Mouse (Mus musculus): Measurements from ENCODE around the gene Kirrel3. TPM values are rescaled to one million over a fixed set of nuclear protein-coding genes. Genes with fewer than 3 reads are reported as not detected.

Kirrel3 gene
- polyA plus RNA-seq, 1 experiment from 2014 or later = 6.9 TPM

GRCm38 (mm10) chr9:34851136-34851535 is 365.4 kb downstream of the Kirrel3 start:
- Histone ChIP-seq H3K4me3 (ENCODE audit: low read depth, low read length) (no peak overlapping the region), H3K9ac (ENCODE audit: low read depth, low read length) (no peak overlapping the region), H3K9me3 (ENCODE audit: control insufficient read depth, low read length) (no peaks in the 10 kb centered on the region), H3K27ac (replicated peaks; ENCODE audit: low read depth, low read length) (no peak overlapping the region), H3K4me2 (ENCODE audit: low read depth, low read length) (no peak overlapping the region), H3K4me1 (ENCODE audit: control insufficient read depth, insufficient read depth, low read length) (no peaks in the 10 kb centered on the region), H3K36me3 (ENCODE audit: control insufficient read depth, insufficient read depth, low read length) (no peaks in the 10 kb centered on the region), H3K27me3 (replicated peaks; ENCODE audit: control insufficient read depth, insufficient read depth, low read length) (no peaks in the 10 kb centered on the region)
- 65% methylated on average over 4 of the region's 4 CpGs for WGBS
- DNase-seq (ENCODE audit: low spot score) = no peak
- ATAC-seq (ENCODE audit: low read depth) = no peak

GRCm38 (mm10) chr9:34857575-34857974 is 371.9 kb downstream of the Kirrel3 start:
- Histone ChIP-seq H3K36me3 (ENCODE audit: control insufficient read depth, insufficient read depth, low read length) (no peaks in the 10 kb centered on the region), H3K4me3 (ENCODE audit: low read depth, low read length) (no peak overlapping the region), H3K9ac (ENCODE audit: low read depth, low read length) (no peak overlapping the region), H3K27ac (replicated peaks; ENCODE audit: low read depth, low read length) (no peak overlapping the region), H3K27me3 (replicated peaks; ENCODE audit: control insufficient read depth, insufficient read depth, low read length) (no peaks in the 10 kb centered on the region), H3K9me3 (ENCODE audit: control insufficient read depth, low read length) (no peaks in the 10 kb centered on the region), H3K4me2 (ENCODE audit: low read depth, low read length) (no peak overlapping the region), H3K4me1 (ENCODE audit: control insufficient read depth, insufficient read depth, low read length) (no peaks in the 10 kb centered on the region)
- WGBS = 52% methylated on average over 9 of the region's 9 CpGs
- DNase-seq (ENCODE audit: low spot score) (no peak), ATAC-seq (ENCODE audit: low read depth) (no peak)

GRCm38 (mm10) chr9:34858071-34858470 is 372.4 kb downstream of the Kirrel3 start:
- ATAC-seq (ENCODE audit: low read depth) (no peak), DNase-seq (ENCODE audit: low spot score) (no peak)
- Histone ChIP-seq H3K4me3 (ENCODE audit: low read depth, low read length) (no peak overlapping the region), H3K4me1 (ENCODE audit: control insufficient read depth, insufficient read depth, low read length) (no peaks in the 10 kb centered on the region), H3K27ac (replicated peaks; ENCODE audit: low read depth, low read length) (no peak overlapping the region), H3K9ac (ENCODE audit: low read depth, low read length) (no peak overlapping the region), H3K36me3 (ENCODE audit: control insufficient read depth, insufficient read depth, low read length) (no peaks in the 10 kb centered on the region), H3K4me2 (ENCODE audit: low read depth, low read length) (no peak overlapping the region), H3K27me3 (replicated peaks; ENCODE audit: control insufficient read depth, insufficient read depth, low read length) (no peaks in the 10 kb centered on the region), H3K9me3 (ENCODE audit: control insufficient read depth, low read length) (no peaks in the 10 kb centered on the region)
- 85% methylated on average over 10 of the region's 10 CpGs for WGBS

- Histone ChIP-seq H3K9me3 (ENCODE audit: control insufficient read depth, low read length) (no peaks in the 10 kb centered on the region), H3K27me3 (replicated peaks; ENCODE audit: control insufficient read depth, insufficient read depth, low read length) (no peaks in the 10 kb centered on the region), H3K4me1 (ENCODE audit: control insufficient read depth, insufficient read depth, low read length) (no peaks in the 10 kb centered on the region), H3K27ac (replicated peaks; ENCODE audit: low read depth, low read length) (no peak overlapping the region), H3K4me2 (ENCODE audit: low read depth, low read length) (no peak overlapping the region), H3K4me3 (ENCODE audit: low read depth, low read length) (no peak overlapping the region), H3K9ac (ENCODE audit: low read depth, low read length) (no peak overlapping the region), H3K36me3 (ENCODE audit: control insufficient read depth, insufficient read depth, low read length) (no peaks in the 10 kb centered on the region)
- DNase-seq (ENCODE audit: low spot score) = no peak
- ATAC-seq (ENCODE audit: low read depth) = no peak
- WGBS = 23% methylated on average over 4 of the region's 4 CpGs
These were observed 375.2 kb downstream of the Kirrel3 start for GRCm38 (mm10) chr9:34860934-34861333.

- Histone ChIP-seq H3K4me1 (ENCODE audit: control insufficient read depth, insufficient read depth, low read length) (no peaks in the 10 kb centered on the region), H3K4me3 (ENCODE audit: low read depth, low read length) (no peak overlapping the region), H3K27me3 (replicated peaks; ENCODE audit: control insufficient read depth, insufficient read depth, low read length) (no peaks in the 10 kb centered on the region), H3K27ac (replicated peaks; ENCODE audit: low read depth, low read length) (no peak overlapping the region), H3K4me2 (ENCODE audit: low read depth, low read length) (no peak overlapping the region), H3K9me3 (ENCODE audit: control insufficient read depth, low read length) (no peaks in the 10 kb centered on the region), H3K36me3 (ENCODE audit: control insufficient read depth, insufficient read depth, low read length) (no peaks in the 10 kb centered on the region), H3K9ac (ENCODE audit: low read depth, low read length) (no peak overlapping the region)
- ATAC-seq (ENCODE audit: low read depth) (peak; percentile 67; the same call in 1 of the 2 replicates), DNase-seq (ENCODE audit: low spot score) (peak; percentile 40)
- 54% methylated on average over 2 of the region's 2 CpGs for WGBS
These were observed 376.1 kb downstream of the Kirrel3 start for GRCm38 (mm10) chr9:34861775-34862174.

GRCm38 (mm10) chr9:34865606-34866005 is 379.9 kb downstream of the Kirrel3 start:
- Histone ChIP-seq H3K4me1 (ENCODE audit: control insufficient read depth, insufficient read depth, low read length) (no peaks in the 10 kb centered on the region), H3K27ac (replicated peaks; ENCODE audit: low read depth, low read length) (no peak overlapping the region), H3K4me2 (ENCODE audit: low read depth, low read length) (no peak overlapping the region), H3K9me3 (ENCODE audit: control insufficient read depth, low read length) (no peaks in the 10 kb centered on the region), H3K36me3 (ENCODE audit: control insufficient read depth, insufficient read depth, low read length) (no peaks in the 10 kb centered on the region), H3K9ac (ENCODE audit: low read depth, low read length) (no peak overlapping the region), H3K4me3 (ENCODE audit: low read depth, low read length) (no peak overlapping the region), H3K27me3 (replicated peaks; ENCODE audit: control insufficient read depth, insufficient read depth, low read length) (no peaks in the 10 kb centered on the region)
- WGBS = 80% methylated on average over 6 of the region's 6 CpGs
- DNase-seq (ENCODE audit: low spot score) (no peak), ATAC-seq (ENCODE audit: low read depth) (no peak)

- 59% methylated on average over 15 of the region's 15 CpGs for WGBS
- Histone ChIP-seq H3K4me1 (ENCODE audit: control insufficient read depth, insufficient read depth, low read length) (no peaks in the 10 kb centered on the region), H3K9me3 (ENCODE audit: control insufficient read depth, low read length) (no peaks in the 10 kb centered on the region), H3K36me3 (ENCODE audit: control insufficient read depth, insufficient read depth, low read length) (no peaks in the 10 kb centered on the region), H3K27ac (replicated peaks; ENCODE audit: low read depth, low read length) (no peak overlapping the region), H3K9ac (ENCODE audit: low read depth, low read length) (no peak overlapping the region), H3K4me2 (ENCODE audit: low read depth, low read length) (no peak overlapping the region), H3K4me3 (ENCODE audit: low read depth, low read length) (no peak overlapping the region), H3K27me3 (replicated peaks; ENCODE audit: control insufficient read depth, insufficient read depth, low read length) (no peaks in the 10 kb centered on the region)
- DNase-seq (ENCODE audit: low spot score) (peak; percentile 27), ATAC-seq (ENCODE audit: low read depth) (peak; percentile 33; the same call in 1 of the 2 replicates)
These were observed 385.7 kb downstream of the Kirrel3 start for GRCm38 (mm10) chr9:34871316-34871966.

- H3K27me3 ChIP-seq (replicated peaks; ENCODE audit: control insufficient read depth, insufficient read depth, low read length) = no peaks in the 10 kb centered on the region
- no peaks in the 10 kb centered on the region for H3K4me1 ChIP-seq (ENCODE audit: control insufficient read depth, insufficient read depth, low read length)
- DNase-seq (ENCODE audit: low spot score) (no peak), ATAC-seq (ENCODE audit: low read depth) (no peak)
- no peak overlapping the region for H3K4me3 ChIP-seq (ENCODE audit: low read depth, low read length)
- WGBS = 90% methylated on average over 6 of the region's 6 CpGs
- H3K27ac ChIP-seq (replicated peaks; ENCODE audit: low read depth, low read length) = no peak overlapping the region
- H3K9me3 ChIP-seq (ENCODE audit: control insufficient read depth, low read length) = no peaks in the 10 kb centered on the region
- no peaks in the 10 kb centered on the region for H3K36me3 ChIP-seq (ENCODE audit: control insufficient read depth, insufficient read depth, low read length)
- H3K9ac ChIP-seq (ENCODE audit: low read depth, low read length) = no peak overlapping the region
- no peak overlapping the region for H3K4me2 ChIP-seq (ENCODE audit: low read depth, low read length)
These were observed 389.5 kb downstream of the Kirrel3 start for GRCm38 (mm10) chr9:34875238-34875637.

GRCm38 (mm10) chr9:34877186-34877585 is 391.5 kb downstream of the Kirrel3 start:
- Histone ChIP-seq H3K9ac (ENCODE audit: low read depth, low read length) (no peak overlapping the region), H3K27me3 (replicated peaks; ENCODE audit: control insufficient read depth, insufficient read depth, low read length) (no peaks in the 10 kb centered on the region), H3K9me3 (ENCODE audit: control insufficient read depth, low read length) (no peaks in the 10 kb centered on the region), H3K4me1 (ENCODE audit: control insufficient read depth, insufficient read depth, low read length) (no peaks in the 10 kb centered on the region), H3K27ac (replicated peaks; ENCODE audit: low read depth, low read length) (no peak overlapping the region), H3K4me2 (ENCODE audit: low read depth, low read length) (no peak overlapping the region), H3K4me3 (ENCODE audit: low read depth, low read length) (no peak overlapping the region), H3K36me3 (ENCODE audit: control insufficient read depth, insufficient read depth, low read length) (no peaks in the 10 kb centered on the region)
- 41% methylated on average over 3 of the region's 3 CpGs for WGBS
- DNase-seq (ENCODE audit: low spot score) (peak; percentile 36), ATAC-seq (ENCODE audit: low read depth) (no peak)
